Mouse (Mus musculus): Measurements from ENCODE around the gene Smyd4.

- no peak for TF ChIP-seq EP300 (IDR thresholded peaks at IDR 0.05)
- no peak for TF ChIP-seq CTCF (IDR thresholded peaks at IDR 0.05)
Measured at GRCm38 (mm10) chr11:75325969-75326311, 22.3 kb upstream of the Smyd4 start.

All from lung, postnatal 0 days (tissue).